Mouse (Mus musculus): Measurements from ENCODE around the gene Dusp3.

Gene Dusp3

DNA sequence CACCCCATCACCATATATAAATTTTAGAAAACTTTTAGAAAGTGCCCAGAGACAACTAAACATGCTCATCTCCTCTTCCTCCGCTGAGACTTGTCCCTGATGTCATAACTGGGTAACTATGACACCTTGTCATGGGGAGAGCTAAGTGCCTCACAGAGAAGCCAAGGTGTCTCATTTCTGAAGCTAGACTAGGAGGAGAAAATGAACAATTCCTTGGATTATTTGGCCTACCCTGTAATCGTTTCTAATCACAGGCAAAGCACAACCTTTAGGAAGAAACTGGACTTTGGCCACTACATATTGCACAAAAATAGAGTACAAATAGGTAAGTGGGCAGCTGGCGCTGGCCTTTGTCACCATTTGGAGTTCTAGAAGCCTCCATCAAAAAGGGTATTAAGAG is at the start of gene Dusp3:
TSS of gene Dusp3 (minus strand) at position 101 of the 400 bp plus-strand sequence.
- DNase-seq (ENCODE audit: low read depth, low spot score) = no peak

DNA sequence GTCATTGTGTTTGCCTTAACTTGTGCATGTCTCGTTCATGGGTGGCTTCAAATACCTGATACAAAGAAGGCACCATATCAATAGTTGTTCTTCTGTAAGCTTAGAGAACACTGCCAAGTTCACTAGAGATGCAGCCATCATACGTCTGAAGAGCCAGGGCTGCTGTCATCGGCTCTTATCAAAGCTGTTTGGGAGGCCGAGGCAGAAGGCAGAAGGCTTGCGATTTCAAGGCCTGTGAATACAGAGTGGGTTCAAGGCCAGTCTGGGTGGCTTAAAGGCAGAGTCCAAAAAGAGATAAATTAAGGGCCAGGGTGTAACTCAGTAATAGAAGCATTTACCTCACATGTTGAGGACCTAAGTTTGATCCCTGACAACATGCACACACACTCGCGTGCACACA is 49.5 kb upstream of the Dusp3 start:
- no peak for DNase-seq (ENCODE audit: low read depth, low spot score)

DNA sequence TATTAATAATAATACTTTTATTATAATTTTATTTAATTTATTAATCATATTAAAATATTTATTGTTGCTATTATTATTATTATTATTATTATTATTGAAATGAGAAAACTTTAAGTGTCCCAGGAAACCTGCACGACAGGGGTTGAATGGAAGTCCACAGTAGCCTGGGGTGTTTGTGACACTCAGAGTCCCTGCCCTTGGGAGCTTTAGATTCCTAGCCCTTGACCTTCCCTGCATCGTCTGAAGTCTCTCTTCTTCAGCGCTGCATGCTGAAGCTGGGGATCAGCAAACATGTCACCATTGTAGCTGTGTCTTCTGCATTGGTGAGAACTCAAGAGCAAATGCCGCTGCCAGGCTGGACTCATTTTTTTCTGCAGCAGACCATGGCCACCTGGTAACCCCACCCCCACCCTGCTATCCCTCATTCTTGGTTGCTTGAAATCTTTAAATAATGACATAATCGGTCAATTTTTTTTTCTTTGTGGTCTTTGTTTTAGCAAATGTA is 48.7 kb upstream of the Dusp3 start:
- DNase-seq (ENCODE audit: low read depth, low spot score) = no peak

DNA sequence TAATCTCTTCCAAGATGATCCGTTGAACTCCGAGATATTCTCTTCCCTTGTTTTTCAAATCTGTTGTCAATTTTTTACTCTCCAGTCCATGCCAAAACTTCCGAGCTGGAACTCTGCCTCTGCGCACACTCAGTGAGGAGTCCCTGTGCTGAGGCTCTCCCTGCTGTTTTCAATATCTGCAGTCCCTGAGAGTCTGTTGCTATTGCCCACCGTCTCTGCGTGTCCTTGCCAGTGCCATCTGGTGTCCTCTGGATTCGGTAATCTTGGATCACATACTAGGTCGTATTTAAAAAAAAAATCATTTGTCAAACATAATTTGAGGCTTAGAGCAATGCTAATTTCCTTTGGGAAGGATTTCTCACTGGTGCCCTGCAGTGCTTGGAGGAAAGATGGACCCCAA is 48.1 kb upstream of the Dusp3 start:
- no peak for DNase-seq (ENCODE audit: low read depth, low spot score)

DNA sequence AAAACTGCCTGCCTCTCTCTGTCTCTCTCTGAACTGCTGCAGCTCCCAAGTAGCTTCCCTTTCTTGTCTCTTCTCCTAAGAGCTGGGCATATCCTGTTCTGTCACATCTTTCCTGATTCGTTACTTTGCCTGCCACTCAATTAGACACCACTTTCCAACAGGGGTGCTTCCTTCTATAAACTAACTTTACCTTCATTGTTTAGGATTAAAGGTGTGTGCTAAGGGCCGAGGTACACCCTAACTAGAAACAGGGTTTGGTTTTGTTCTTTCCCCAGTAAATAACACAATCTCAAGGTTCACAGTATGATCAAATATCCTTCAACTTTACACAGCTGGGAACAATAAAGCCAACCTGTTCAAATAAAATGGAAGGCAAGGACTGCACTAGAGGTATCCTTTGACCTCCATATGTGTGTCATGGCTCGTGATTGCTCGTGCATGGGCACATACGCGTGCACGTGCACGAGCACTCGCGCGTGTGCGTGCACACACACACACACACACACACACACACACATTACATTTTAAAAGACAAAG is 46.3 kb upstream of the Dusp3 start:
- DNase-seq (ENCODE audit: low read depth, low spot score) = no peak

DNA sequence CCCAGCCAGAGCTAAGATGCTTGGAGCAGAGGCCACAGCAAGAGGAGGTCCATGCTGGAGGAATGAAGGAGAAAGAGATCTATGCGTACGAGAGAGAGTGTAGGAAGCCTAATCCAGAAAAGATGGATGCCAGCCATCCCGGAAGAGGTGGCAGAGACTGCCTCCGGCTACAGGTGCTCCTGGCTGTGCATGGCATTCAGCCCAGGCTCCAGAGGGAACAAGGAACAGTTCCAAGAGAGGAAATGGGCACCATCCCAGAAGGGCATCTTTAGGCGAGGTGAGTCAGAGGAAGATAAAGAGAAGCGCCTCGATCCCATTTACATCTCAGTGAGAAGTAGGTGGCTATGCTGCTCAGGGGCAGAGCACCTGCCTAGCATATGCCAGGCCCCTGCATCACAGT is 44.3 kb upstream of the Dusp3 start:
- no peak for DNase-seq (ENCODE audit: low read depth, low spot score)

DNA sequence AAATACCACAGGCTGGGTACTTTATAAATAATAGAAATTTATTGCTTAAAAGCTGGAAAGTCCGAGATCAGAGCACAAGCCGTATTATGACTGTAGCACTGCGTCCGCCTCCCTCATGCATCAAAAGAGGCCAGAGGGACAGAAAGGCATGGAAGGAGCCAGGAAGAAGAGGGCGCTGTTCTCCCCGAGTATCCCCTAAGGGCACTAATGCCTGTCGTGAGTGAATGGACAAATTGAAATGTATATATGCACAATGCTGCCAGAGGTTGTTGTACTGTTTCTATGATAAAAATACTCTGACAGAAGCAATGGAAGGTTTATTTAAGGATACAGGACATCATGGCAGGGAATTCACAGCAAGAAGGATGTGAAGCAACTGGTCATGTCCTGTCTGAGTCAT is 43.2 kb upstream of the Dusp3 start:
- no peak for DNase-seq (ENCODE audit: low read depth, low spot score)

DNA sequence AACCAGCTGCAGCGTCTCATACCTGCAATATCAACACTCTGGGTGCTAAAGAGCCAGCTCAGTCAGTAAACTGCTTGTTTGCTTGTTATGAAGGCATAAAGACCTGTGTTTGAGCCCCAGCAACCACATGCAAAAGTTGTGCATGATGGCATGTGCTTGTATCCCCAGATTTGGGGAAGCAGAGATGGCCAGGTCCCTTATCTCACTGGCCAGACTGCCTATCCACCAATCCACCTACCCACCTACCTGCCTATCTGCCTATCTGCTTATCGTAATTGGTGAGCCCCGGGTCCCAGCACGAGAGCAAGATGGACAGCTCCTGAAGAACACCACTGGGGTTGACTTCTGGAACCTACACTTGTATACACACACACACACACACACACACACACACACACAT is 42.5 kb upstream of the Dusp3 start:
- DNase-seq (ENCODE audit: low read depth, low spot score) = no peak

DNA sequence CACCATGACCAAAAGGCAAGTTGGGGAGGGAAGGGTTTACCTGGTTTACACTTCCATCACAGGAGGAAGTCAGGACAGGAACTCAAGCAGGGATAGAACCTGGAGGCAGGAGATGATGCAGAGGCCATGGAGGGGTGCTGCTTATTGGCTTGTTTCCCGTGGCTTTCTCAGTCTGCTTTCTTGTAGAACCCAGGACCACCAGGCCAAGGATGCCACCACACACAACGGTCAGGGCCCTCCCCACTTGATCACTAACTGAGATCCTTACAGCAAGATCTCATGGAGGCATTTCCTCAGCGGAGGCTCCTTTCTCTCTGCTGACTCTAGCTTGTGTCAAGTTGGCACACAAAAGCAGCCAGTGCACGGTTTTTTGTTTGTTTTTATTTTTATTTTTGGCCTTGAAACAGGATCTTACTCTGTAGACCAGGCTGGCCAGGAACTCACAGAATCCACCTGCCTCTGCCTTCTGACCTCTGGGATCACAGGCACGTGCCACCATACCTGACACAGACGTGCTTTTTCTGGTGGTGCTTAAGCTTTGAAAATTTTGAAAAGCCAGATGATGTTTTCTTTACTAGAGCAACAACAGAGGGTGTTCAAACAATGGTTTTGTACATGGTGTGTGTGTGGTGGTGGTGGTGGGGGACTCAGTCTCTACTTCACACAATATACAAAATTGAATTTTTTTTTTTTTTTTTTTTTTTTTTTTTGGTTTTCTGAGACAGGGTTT is 41.4 kb upstream of the Dusp3 start, which contains the start of gene Mpp3:
TSS of gene Mpp3 (minus strand) at position 375 of the 730 bp plus-strand sequence.
- peak; percentile 22 for DNase-seq (ENCODE audit: low read depth, low spot score)

DNA sequence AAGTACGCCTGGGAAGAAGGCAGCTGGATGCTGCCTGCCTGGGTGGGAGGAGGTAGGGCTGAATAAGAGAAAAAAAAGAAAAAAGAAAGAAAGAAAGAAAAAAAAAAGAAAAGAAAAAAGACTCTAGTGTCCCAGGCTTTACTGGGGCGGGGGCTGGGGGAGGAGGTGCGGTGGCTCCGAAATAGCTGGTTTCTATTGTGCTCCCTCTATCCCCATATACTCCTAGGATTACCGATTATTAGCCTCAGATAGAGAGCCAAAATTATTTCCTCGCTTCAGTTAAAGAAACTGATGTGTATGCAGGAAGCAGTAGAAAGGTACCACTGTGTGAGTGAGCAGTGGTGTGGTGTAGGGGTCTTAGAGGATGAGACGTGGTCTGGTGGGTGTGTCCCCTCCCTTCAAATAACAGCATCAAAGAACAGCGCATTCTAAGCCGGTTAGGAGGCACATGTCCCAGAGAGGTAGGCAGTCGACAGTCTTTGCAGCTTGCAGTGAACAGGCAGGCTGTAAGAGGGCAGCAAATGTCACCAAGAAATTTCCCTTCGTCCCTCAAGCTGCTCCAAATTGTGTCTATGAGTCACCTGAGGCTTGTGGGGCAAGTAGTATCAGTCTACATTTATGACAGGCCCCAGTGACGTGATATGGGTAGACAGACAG is 40.7 kb upstream of the Dusp3 start:
- peak; percentile 22 for DNase-seq (ENCODE audit: low read depth, low spot score)

DNA sequence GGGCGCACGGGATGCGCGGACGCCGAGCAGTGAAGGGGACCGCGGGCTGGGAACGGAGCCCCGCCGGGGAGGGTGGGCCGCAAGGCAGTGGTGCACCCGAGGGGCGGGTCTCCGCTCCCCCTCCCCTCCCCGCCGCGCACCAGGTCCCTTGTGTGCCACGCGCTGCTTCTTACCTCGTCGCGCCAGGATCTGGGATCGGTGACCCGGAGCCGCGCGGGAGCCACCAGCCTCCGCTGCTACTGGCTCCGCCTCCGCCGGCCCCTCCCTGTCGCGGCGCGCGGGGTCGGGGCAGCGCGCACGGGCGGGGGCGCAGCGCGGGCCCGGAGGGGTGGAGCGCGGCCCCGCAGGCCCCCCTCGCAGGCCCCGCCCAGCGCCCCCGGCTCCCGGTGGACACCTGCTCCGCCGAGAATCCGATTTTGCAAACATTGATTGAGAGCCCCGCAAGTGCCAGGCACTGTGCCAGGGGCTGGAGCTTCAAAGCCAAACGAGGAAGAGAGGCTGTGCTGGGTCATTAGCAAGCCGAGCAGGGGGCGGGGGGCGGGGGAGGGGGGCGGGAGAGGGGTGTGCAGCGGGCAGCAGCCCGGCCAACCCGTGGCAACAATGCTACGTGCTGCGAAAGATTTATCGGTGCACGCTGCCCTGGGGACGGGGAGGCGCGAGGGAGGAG is 40.0 kb upstream of the Dusp3 start:
- peak; percentile 32 for DNase-seq (ENCODE audit: low read depth, low spot score)

DNA sequence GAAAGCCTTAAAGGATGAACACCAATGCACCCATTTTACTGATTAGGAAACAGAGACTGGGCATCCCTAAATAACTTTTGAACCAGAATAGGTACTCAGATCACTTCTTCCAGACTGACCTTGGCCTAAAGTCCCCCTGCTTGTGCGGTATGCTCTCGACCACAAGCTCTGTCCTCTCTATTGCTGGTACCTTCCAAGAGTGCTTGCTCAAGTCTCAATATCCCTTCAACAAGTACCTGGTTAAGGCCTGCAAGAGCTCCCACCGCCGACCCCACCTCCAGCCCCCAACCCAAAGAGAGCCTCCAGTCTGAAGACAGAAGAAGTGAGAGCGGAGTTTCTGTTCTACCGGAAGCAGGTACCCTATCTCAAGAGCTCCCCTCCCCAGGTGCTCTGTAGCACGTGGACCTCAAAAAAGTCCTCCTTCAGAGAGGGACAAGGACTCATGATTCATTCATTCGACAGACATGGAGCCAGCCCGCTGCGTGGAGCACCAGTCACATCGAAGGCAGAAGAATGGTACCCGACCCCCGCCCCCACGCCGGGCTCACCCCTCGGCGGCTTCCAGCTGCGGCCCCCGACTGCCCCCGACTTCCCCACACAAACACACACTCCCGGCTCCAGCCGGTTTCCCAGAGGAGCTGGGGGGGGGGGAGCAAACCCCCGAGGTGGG is 39.3 kb upstream of the Dusp3 start:
- DNase-seq (ENCODE audit: low read depth, low spot score) = no peak

DNA sequence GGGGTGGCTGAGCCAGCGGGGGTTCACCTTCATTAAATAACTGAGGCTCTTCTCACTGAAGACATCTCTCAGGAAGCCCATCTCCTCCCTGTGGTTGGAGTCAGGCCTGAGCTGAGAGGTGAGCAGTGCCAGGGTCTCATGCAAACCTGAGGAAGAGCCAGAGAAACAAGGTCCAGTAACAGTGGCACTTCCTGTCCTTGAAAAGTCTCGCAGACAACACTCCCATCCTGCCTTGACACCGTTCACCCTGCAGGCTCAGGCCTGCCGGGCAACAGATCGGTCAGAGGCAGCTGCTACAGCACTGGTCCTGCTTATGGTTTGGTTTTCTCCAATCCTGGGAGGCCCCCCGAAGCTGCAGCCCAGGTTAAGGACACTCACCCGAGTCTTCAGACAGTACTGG is 38.5 kb upstream of the Dusp3 start:
- DNase-seq (ENCODE audit: low read depth, low spot score) = peak; percentile 16

DNA sequence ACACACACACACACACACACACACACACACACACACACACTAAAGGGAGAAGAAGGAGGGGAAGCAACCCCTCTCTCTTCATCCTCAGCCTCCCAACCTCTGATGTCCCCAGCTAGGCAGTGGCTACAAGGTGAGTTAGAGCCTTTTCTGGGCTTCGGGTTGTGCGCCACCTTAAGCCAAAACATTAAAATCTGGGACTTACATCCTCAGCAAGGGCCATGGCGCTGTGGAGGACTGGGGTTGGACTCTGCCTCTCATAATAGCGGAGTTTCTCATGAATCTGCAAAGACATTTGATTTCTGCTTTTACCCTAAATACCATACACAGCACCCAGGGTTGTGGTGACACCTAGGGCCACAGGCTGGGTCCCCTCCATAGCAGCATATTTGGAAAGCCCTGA is 38.1 kb upstream of the Dusp3 start:
- no peak for DNase-seq (ENCODE audit: low read depth, low spot score)

DNA sequence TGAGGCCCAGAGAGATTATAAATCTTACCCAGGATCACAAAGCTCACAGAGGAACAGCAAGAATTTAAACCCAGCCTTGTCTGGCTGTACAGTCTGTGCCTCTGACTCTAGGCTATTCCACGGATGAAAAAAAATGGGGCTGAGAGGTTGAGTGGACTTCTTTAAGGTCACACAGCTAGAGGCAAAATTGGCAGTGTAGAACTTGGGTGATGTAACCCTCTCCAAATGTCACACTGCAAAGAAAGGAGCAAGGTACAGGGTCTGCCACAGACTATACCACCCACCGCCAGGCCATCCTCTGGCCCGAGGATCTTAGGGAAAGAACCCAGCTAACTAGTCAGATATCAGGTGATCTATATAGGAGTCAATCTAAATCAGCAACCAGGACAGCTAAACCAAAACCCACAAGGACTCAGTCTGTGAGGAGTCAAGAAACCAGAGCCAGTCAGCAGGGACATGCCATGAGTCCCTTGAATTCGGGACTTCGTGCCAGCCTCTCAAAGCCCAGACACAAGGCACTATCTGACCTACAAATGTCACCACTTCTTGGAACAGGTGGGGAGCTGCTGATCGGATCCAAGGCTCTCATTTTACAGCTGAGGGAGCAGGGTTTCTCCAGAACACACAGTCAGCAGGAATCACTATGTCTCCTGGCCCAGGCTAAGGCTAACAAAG is 37.4 kb upstream of the Dusp3 start:
- no peak for DNase-seq (ENCODE audit: low read depth, low spot score)

DNA sequence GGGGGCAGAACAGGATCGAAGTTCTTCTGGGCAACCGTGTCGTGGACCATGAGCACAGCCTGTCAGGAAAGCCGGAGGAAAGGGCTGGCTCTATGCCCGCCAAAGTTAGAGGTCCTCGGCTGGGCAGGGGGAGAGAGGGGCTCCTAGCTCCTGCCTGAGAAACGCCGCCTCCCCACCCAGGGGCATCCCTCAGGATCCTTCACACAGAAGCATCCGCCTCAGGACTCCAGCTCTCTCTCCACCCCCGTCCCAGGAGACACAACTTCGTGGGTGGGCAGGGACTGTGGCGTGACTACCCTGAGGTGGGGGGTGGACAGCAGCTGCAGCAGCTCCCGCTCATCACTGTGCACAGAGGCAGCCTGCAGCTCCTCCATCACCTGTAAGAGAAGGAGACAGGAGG is 36.6 kb upstream of the Dusp3 start:
- no peak for DNase-seq (ENCODE audit: low read depth, low spot score)

DNA sequence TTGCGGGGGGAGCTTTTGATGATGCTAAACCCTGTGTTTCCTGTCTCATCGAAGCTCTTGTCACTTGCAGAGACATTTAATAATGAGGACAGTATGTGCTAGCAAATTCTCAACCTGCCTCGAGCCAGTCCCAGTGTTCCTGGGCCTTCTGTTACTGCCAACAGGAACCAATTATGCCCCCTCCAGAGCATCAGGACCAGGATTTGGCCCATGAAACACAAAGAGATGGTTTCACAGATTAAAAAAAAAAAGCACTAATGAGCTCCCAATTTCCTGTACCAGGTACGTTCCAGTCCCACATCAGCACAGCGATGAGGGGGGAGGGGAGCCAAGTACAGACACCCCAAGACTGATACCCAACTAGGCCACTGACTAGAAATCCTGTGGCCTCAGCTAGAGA is 34.4 kb upstream of the Dusp3 start:
- no peak for DNase-seq (ENCODE audit: low read depth, low spot score)

DNA sequence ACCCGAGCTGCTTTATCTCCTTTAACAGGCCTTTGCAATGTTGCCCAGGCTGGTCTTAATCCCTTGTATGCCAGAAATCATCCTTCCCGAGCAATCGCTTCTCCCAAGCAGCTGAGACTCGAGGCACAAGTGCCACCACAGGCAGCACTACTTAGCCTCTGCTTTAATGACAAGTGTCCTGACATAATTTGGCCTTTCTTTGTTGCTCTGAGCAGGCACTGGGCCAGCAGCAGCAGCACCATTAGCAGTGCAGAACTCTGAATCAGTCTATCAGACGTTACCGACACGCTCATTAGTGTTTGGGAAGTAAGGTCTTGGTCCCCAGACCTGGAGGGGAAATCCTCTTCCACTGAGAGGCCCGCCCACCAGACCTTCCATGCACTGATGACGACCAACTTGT is 32.9 kb upstream of the Dusp3 start:
- no peak for DNase-seq (ENCODE audit: low read depth, low spot score)

DNA sequence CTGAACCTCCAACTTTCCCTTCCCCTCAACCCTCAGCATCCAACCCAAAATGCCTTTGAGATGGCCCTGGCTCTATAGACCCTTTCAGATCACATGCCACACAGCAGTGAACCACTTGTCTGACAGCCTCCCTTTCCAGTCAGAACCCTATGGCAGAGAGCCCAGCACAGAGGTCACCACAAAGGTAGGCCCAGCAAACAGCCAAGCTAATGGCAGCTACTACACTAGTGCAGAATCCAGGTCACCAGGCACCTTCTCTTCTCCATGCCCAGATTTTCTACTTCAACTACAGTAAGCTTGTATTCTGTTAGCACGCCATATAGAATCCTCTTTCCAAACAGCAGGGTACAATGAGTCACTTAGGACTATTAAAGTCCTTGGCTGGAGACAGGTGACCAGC is 29.3 kb upstream of the Dusp3 start:
- DNase-seq (ENCODE audit: low read depth, low spot score) = no peak

DNA sequence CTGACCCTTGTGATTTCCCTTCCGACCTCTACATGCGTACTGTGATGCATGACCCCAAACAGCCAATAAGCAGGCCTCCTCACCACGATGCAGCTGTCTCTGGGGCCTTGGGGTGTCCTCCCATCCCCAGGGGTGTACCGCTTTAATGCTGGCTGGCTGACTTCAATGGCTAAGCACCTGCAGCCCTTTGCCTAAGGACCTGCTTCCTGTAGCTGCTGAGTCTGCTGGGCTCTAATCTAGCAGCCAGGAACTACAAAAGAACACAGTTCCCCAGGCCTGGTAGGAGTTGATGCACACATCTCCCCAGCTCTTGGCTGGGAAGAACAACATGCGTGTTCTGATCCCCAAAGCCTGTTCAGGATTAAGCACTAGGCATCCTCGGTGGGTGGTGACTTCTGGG is 28.7 kb upstream of the Dusp3 start:
- DNase-seq (ENCODE audit: low read depth, low spot score) = no peak

DNA sequence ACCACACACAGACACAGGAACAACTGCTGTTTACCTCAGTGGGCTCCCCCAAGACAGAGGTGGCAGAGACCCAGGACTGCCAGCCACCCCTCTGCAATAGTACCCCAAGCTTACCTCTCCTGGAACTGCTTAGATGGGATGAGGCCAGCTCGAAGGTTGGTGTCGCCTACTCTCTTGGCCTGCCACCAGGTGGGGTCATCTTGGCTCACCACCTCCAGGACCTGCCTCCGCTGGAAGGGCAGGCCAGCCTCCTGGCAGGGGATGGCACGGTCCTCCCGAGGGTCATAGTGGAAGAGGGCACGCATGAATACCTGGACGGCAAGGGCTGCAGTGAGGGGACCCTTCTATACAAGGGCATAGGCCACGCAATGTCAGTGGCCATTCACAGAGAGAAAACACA is 26.4 kb upstream of the Dusp3 start:
- DNase-seq (ENCODE audit: low read depth, low spot score) = no peak

All from ES-CJ7 (cell line).